Mouse (Mus musculus) limb, embryonic 13.5 days (tissue): ENCODE measurements around the gene Hic1. TPM values are rescaled to one million over a fixed set of nuclear protein-coding genes. Genes with fewer than 3 reads are reported as not detected.

Experiments used
- ATAC-seq: fragments of 200-750 bp; cut with Nextera tagmentation; 2 replicates; pipeline ENCODE4 v1.8.0; 2017; ENCODE audit warnings: low read depth, moderate number of reproducible peaks, moderate TSS enrichment; ENCODE audit not compliant: low FRiP score
- H3K27ac ChIP-seq: fragments of 300-500 bp; sonication (generic); 2 replicates; pipeline ENCODE4 v1.5.1; 2015; ENCODE audit warnings: inconsistent platforms, mild to moderate bottlenecking, moderate library complexity
- H3K27me3 ChIP-seq: fragments of 300-500 bp; sonication (generic); 2 replicates; pipeline ENCODE4 v1.6.1; 2015; ENCODE audit warnings: mild to moderate bottlenecking, inconsistent platforms
- H3K36me3 ChIP-seq: fragments of 300-500 bp; sonication (generic); 2 replicates; pipeline ENCODE4 v1.6.1; 2015; ENCODE audit warnings: inconsistent platforms, mild to moderate bottlenecking, moderate library complexity
- H3K4me1 ChIP-seq: fragments of 300-500 bp; sonication (generic); 2 replicates; pipeline ENCODE4 v1.6.1; 2015; ENCODE audit warnings: inconsistent platforms
- H3K4me2 ChIP-seq: fragments of 300-500 bp; sonication (generic); replicated peaks from 2 replicates; pipeline ENCODE4 v1.6.1; 2015; ENCODE audit warnings: inconsistent platforms, mild to moderate bottlenecking, moderate library complexity
- H3K4me3 ChIP-seq: fragments of 300-500 bp; sonication (generic); 2 replicates; pipeline ENCODE4 v1.5.1; 2015; ENCODE audit warnings: moderate library complexity, mild to moderate bottlenecking, inconsistent platforms
- H3K9ac ChIP-seq: fragments of 300-500 bp; sonication (generic); 2 replicates; pipeline ENCODE4 v1.6.1; 2015; ENCODE audit warnings: mild to moderate bottlenecking, inconsistent platforms
- H3K9me3 ChIP-seq: fragments of 300-500 bp; sonication (generic); 2 replicates; pipeline ENCODE4 v1.6.1; 2016; ENCODE audit warnings: inconsistent platforms
- WGBS: fragments of 180-500 bp; shearing (Covaris S2); methylation state at CpG from one replicate; pipeline ENCODE4 v1.1.7; 2015; 5-methylcytosine and 5-hydroxymethylcytosine counted together
- polyA plus RNA-seq: library from polyadenylated mRNA; unstranded; fragments of >200 nt; fragmentation: Nextera tagmentation; extraction: Ambion mirVana; gene quantifications from 2 replicates; pipeline ENCODE4 v1.2.1, GENCODE M21; 2015

The Hic1 gene
- polyA plus RNA-seq, 1 experiment from 2014 or later: 28.2 TPM

GRCm38 (mm10) chr11:75164051-75164450, 5.3 kb downstream of the Hic1 start:
- peaks cover 72% of the 10 kb centered on the region for H3K4me1 ChIP-seq
- WGBS: 60% methylated on average over 2 of the region's 2 CpGs
- H3K27me3 ChIP-seq: peaks cover 64% of the 10 kb centered on the region
- H3K4me2 ChIP-seq: peak overlapping the region; percentile 87
- peak overlapping the region; percentile 75 for H3K4me3 ChIP-seq
- peak overlapping the region; percentile 92 for H3K27ac ChIP-seq
- H3K36me3 ChIP-seq: peaks cover 84% of the 10 kb centered on the region
- H3K9me3 ChIP-seq: no peaks in the 10 kb centered on the region
- peak overlapping the region; percentile 90; the same call in 1 of the 2 replicates for H3K9ac ChIP-seq
- no peak for ATAC-seq

GRCm38 (mm10) chr11:75163379-75163778, 5.9 kb downstream of the Hic1 start:
- Histone ChIP-seq H3K27ac (peak overlapping the region; percentile 48; the same call in 1 of the 2 replicates), H3K4me1 (peaks cover 67% of the 10 kb centered on the region), H3K27me3 (peaks cover 58% of the 10 kb centered on the region), H3K36me3 (peaks cover 91% of the 10 kb centered on the region), H3K9me3 (no peaks in the 10 kb centered on the region), H3K4me2 (peak overlapping the region; percentile 87), H3K9ac (peak overlapping the region; percentile 90), H3K4me3 (peak overlapping the region; percentile 75)
- no peak for ATAC-seq
- WGBS: 89% methylated on average over 6 of the region's 6 CpGs

DNA sequence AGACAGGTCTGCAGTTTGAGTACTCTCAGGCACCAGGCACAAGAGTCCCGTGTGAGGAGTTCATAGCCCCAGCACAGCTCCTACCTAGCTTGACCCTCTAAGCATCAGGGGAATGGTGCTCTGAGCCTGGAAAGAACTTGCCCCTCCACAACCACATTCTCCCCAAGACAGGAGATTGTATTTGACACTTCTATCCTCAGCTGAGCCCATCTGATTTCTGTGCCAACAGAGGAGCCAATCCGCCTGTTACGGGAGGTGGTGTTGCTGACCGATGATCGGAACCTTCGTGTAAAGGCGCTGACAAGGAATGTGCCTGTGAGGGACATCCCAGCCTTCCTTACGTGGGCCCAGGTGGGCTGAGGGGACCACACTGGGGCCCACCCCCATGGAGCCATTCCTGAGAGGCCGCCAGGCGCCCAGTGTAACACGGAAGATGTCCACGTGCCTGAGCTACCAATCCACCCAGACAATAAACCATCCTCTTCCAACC, 6.7 kb downstream of the Hic1 start:
- WGBS: 85% methylated on average over 12 of the region's 12 CpGs
- H3K9me3 ChIP-seq: no peaks in the 10 kb centered on the region
- no peak overlapping the region; the same call in 1 of the 2 replicates for H3K4me3 ChIP-seq
- peaks cover 51% of the 10 kb centered on the region for H3K27me3 ChIP-seq
- no peak for ATAC-seq
- H3K27ac ChIP-seq: peak overlapping the region; percentile 48; the same call in 1 of the 2 replicates
- H3K9ac ChIP-seq: peak overlapping the region; percentile 90
- peak overlapping the region; percentile 87 for H3K4me2 ChIP-seq
- peaks cover 94% of the 10 kb centered on the region for H3K36me3 ChIP-seq
- peaks cover 69% of the 10 kb centered on the region for H3K4me1 ChIP-seq

- Histone ChIP-seq H3K9me3 (no peaks in the 10 kb centered on the region), H3K36me3 (peaks cover 91% of the 10 kb centered on the region), H3K4me1 (peaks cover 68% of the 10 kb centered on the region), H3K27ac (peak overlapping the region; percentile 48; the same call in 1 of the 2 replicates), H3K4me3 (no peak overlapping the region), H3K4me2 (no peak overlapping the region), H3K27me3 (peaks cover 40% of the 10 kb centered on the region), H3K9ac (no peak overlapping the region)
- ATAC-seq: 0 out of 2 replicates have a peak, but pooled peaks have one; percentile 7
- WGBS: 56% methylated on average over 4 of the region's 4 CpGs
These were observed 7.8 kb downstream of the Hic1 start for GRCm38 (mm10) chr11:75161417-75162008.

- 84% methylated on average over 7 of the region's 7 CpGs for WGBS
- Histone ChIP-seq H3K27me3 (peaks cover 34% of the 10 kb centered on the region), H3K4me2 (no peak overlapping the region), H3K36me3 (peaks cover 86% of the 10 kb centered on the region), H3K27ac (no peak overlapping the region), H3K4me3 (no peak overlapping the region), H3K4me1 (peaks cover 68% of the 10 kb centered on the region), H3K9ac (no peak overlapping the region), H3K9me3 (no peaks in the 10 kb centered on the region)
- no peak for ATAC-seq
These were observed 8.4 kb downstream of the Hic1 start for GRCm38 (mm10) chr11:75160954-75161353.

DNA sequence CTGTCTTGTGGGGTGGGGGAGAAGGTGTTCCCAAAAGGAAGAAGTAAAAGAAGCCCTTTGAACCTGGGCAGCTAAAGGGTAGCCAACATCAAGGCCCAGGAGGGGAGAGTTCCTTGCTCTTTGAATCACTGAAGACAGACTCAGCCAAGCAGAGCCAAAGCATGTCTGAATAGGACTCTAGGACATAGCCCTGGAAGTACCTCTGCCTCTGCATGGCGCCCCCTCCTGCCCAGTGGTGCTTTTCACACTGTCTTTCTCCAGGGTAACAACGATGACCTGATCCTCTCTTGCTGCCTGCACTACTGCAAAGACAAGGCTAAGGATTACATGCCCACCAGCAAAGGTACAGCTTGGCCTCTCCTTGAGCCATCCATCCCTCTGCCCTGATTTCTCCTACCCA, 9.8 kb downstream of the Hic1 start:
- no peak overlapping the region for H3K27ac ChIP-seq
- H3K4me1 ChIP-seq: peaks cover 62% of the 10 kb centered on the region
- peaks cover 20% of the 10 kb centered on the region for H3K27me3 ChIP-seq
- WGBS: 68% methylated on average over 2 of the region's 2 CpGs
- peaks cover 72% of the 10 kb centered on the region for H3K36me3 ChIP-seq
- no peaks in the 10 kb centered on the region for H3K9me3 ChIP-seq
- H3K4me3 ChIP-seq: no peak overlapping the region
- H3K4me2 ChIP-seq: no peak overlapping the region
- no peak for ATAC-seq
- no peak overlapping the region for H3K9ac ChIP-seq

DNA sequence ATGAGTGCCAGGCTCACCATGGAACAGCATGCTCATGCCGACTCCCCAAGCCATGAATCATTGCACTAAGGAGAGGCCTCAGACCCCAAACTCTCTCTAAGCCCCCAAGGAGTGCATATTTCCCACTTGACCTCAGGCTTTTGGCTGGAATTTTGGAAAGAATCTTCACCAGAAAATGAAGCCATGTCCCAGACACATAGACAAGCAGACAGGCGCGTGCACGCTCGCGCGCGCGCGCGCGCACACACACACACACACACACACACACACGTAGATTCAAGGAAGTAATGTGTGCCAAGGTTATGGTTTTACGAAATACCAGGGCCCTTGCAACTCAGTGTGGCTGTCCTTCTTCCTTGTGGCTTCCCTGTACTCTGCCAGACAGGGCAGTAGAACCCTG, 10.9 kb downstream of the Hic1 start:
- peaks cover 59% of the 10 kb centered on the region for H3K4me1 ChIP-seq
- no peak overlapping the region for H3K9ac ChIP-seq
- 89% methylated on average over 14 of the region's 14 CpGs for WGBS
- H3K27me3 ChIP-seq: peaks cover 9% of the 10 kb centered on the region
- ATAC-seq: no peak
- H3K4me3 ChIP-seq: no peak overlapping the region
- peak overlapping the region; percentile 39; the same call in 1 of the 2 replicates for H3K27ac ChIP-seq
- no peaks in the 10 kb centered on the region for H3K9me3 ChIP-seq
- peaks cover 60% of the 10 kb centered on the region for H3K36me3 ChIP-seq
- no peak overlapping the region for H3K4me2 ChIP-seq

- H3K27me3 ChIP-seq: peaks cover 4% of the 10 kb centered on the region
- no peak overlapping the region for H3K9ac ChIP-seq
- peaks cover 59% of the 10 kb centered on the region for H3K36me3 ChIP-seq
- H3K9me3 ChIP-seq: no peaks in the 10 kb centered on the region
- no peak overlapping the region for H3K4me3 ChIP-seq
- peaks cover 54% of the 10 kb centered on the region for H3K4me1 ChIP-seq
- ATAC-seq: no peak
- 34% methylated on average over 2 of the region's 2 CpGs for WGBS
- H3K27ac ChIP-seq: no peak overlapping the region; the same call in 1 of the 2 replicates
- H3K4me2 ChIP-seq: no peak overlapping the region
These were observed 11.4 kb downstream of the Hic1 start for GRCm38 (mm10) chr11:75157901-75158300.

DNA sequence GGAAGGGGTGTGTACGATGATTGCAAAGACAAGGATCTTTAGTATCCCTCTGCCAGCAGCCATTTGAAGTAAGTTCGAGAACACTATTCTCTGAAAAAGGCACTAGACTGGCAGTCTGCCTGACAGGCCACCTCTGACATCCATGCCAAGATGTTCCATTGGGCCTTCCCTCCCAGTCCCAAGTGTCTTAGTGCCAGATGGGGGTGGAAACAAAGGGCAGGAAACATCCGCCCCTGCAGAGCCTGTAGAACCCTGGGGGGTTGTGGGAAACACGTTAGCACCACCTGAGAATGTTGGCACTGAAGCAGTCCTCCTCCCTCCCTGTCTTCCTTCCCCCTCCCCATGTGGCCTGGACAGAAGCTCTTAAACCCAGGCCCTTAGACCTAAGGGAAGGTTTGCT, 12.3 kb downstream of the Hic1 start:
- H3K4me1 ChIP-seq: peaks cover 49% of the 10 kb centered on the region
- H3K4me2 ChIP-seq: no peak overlapping the region
- 0 out of 2 replicates have a peak overlapping the region, but pooled peaks have one; percentile 25 for H3K9ac ChIP-seq
- H3K4me3 ChIP-seq: no peak overlapping the region
- H3K27me3 ChIP-seq: no peaks in the 10 kb centered on the region
- ATAC-seq: no peak
- 39% methylated on average over 4 of the region's 4 CpGs for WGBS
- peak overlapping the region; percentile 61; the same call in 1 of the 2 replicates for H3K27ac ChIP-seq
- no peaks in the 10 kb centered on the region for H3K9me3 ChIP-seq
- H3K36me3 ChIP-seq: peaks cover 53% of the 10 kb centered on the region

DNA sequence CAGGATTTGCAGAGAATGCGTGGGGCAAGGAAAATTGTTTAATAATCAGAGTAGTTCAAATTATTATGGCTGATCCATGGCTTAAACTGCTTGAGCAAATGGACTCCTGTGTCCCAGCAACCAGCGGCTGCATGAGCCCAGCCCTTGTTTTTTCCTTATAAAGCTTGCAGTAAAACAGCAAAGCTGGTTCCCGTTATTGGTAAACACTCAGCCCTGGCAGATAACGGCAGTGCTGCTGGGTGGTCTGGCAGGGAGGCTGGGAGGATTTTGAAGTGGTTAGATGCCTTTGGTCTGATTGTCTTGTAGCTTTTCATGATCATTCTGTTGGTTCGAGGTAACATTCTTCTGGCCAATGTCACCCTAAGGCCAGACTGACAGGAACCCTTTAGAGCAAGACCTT, 12.9 kb downstream of the Hic1 start:
- Histone ChIP-seq H3K9ac (peak overlapping the region; percentile 43; the same call in 1 of the 2 replicates), H3K4me3 (no peak overlapping the region), H3K4me2 (no peak overlapping the region), H3K4me1 (peaks cover 43% of the 10 kb centered on the region), H3K9me3 (no peaks in the 10 kb centered on the region), H3K36me3 (peaks cover 51% of the 10 kb centered on the region), H3K27ac (peak overlapping the region; percentile 64), H3K27me3 (no peaks in the 10 kb centered on the region)
- WGBS: 23% methylated on average over 5 of the region's 5 CpGs
- no peak for ATAC-seq

DNA sequence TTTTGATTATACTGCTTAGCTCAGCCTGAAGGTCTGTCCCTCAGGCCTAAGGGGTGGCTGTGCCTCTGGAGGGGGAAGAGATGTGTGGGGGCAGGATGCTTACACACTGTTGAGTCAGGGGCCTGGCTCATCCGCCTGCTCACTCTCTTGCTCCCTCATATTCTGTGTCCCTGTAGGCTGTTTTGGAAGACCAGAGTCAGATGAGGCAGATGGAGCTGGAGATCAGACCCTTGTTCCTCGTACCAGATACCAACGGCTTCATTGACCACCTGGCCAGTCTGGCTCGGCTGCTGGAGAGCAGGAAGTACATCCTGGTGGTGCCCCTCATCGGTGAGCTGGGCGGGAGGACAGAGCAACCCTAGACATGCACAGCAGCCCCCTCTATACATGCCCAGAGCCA, 13.3 kb downstream of the Hic1 start:
- peaks cover 39% of the 10 kb centered on the region for H3K4me1 ChIP-seq
- H3K36me3 ChIP-seq: peaks cover 51% of the 10 kb centered on the region
- no peak overlapping the region for H3K4me3 ChIP-seq
- no peaks in the 10 kb centered on the region for H3K27me3 ChIP-seq
- WGBS: 30% methylated on average over 6 of the region's 6 CpGs
- no peak for ATAC-seq
- H3K9ac ChIP-seq: peak overlapping the region; percentile 43; the same call in 1 of the 2 replicates
- H3K4me2 ChIP-seq: no peak overlapping the region
- H3K27ac ChIP-seq: peak overlapping the region; percentile 64
- no peaks in the 10 kb centered on the region for H3K9me3 ChIP-seq

DNA sequence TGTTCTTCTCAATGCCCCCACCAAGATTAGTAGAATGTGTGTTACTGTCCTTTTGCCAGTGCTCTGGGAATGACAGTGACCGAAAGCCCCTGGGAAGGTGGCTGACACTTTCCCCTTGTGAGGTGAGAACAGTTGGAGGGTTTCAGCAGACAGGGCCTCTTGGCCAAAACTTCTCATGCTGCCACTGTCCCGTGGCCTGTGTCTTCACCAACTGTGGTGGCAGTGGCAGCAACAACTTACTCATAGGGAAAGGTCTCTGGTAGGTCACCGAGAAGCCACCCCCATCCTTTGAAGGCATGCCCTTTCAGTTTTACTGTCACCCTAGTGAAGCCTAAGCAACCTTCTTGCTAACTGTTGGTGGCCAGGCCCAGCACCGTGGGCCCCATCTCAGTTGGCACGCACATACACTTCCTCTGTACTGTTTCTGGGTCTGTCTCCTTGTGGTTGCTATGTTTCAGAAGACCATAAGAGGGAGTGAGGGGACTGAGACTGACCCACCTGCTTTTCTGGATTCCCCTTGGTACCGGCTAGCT, 15.2 kb downstream of the Hic1 start:
- Histone ChIP-seq H3K9me3 (no peaks in the 10 kb centered on the region), H3K27me3 (no peaks in the 10 kb centered on the region), H3K27ac (no peak overlapping the region), H3K36me3 (peaks cover 48% of the 10 kb centered on the region), H3K4me1 (peaks cover 45% of the 10 kb centered on the region), H3K4me2 (no peak overlapping the region), H3K9ac (no peak overlapping the region), H3K4me3 (no peak overlapping the region)
- ATAC-seq: no peak
- WGBS: 73% methylated on average over 6 of the region's 6 CpGs
